Mouse (Mus musculus): ENCODE results near the gene Gnb4.

DNA sequence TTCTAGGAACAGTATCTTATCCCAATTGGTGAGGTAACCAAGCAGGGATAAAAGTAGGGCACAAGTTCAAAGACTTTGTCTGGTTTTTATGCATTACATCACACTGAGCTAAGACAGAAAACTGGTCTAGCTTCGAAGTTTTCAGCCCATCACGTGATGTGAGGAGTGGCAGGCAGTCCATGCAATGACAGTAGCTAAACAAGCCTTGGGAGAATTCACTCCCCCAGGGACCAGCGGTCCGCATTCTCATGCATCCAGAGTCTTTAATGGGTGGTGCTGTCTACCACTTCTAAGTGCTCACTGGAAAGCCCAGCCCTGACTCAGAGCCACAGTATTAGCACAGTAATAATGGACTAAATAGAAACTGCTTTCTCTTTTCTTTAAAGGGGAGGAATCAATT, 13.8 kb upstream of the Gnb4 start:
- no peak for TF ChIP-seq MAFK (IDR thresholded peaks at IDR 0.05; ENCODE audit: insufficient read depth, low read depth, low read length)
- no peak for TF ChIP-seq ZC3H11A (IDR thresholded peaks at IDR 0.05; ENCODE audit: borderline replicate concordance, low read depth, low read length)
- no peak for TF ChIP-seq HCFC1 (IDR thresholded peaks at IDR 0.05; ENCODE audit: borderline replicate concordance, insufficient read depth, low read length)
- no peak for TF ChIP-seq CHD2 (IDR thresholded peaks at IDR 0.05; ENCODE audit: low read depth, low read length)
- TF ChIP-seq ZNF384 (IDR thresholded peaks at IDR 0.05; ENCODE audit: low read depth, low read length), result no peak

Measured in ES-E14 (cell line).